Mouse (Mus musculus) bone marrow macrophage, adult 2 months (primary cell): Measurements from ENCODE around the gene Lbh. TPM values are rescaled to one million over a fixed set of nuclear protein-coding genes. Genes with fewer than 3 reads are reported as not detected.
A peak's percentile ranks its signal among the peaks of the same experiment; 100 is the strongest.

Source experiments
- H3K27ac ChIP-seq: 2 replicates; pipeline ENCODE4 v1.5.1; 2012; ENCODE audit warnings: low read depth, low read length; ENCODE audit not compliant: insufficient read depth
- H3K4me1 ChIP-seq: 2 replicates; pipeline ENCODE4 v1.6.1; 2012; ENCODE audit warnings: low read length; ENCODE audit not compliant: control insufficient read depth, insufficient read depth
- H3K4me3 ChIP-seq: 2 replicates; pipeline ENCODE4 v1.5.1; 2012; ENCODE audit warnings: mild to moderate bottlenecking, low read length, moderate library complexity; ENCODE audit not compliant: insufficient read depth
- CTCF ChIP-seq: IDR thresholded peaks from 2 replicates; pipeline ENCODE4 v1.5.1; 2012; ENCODE audit warnings: low read depth, mild to moderate bottlenecking, low read length, moderate library complexity
- POLR2A ChIP-seq: IDR thresholded peaks from 2 replicates; pipeline ENCODE4 v1.6.1; 2012; ENCODE audit warnings: mild to moderate bottlenecking, low read depth, low read length, borderline replicate concordance
- polyA plus RNA-seq: library from polyadenylated mRNA; stranded (reverse); fragments of >200 nt; gene quantifications from 2 replicates; pipeline ENCODE4 v1.2.4, GENCODE M21; 2012; ENCODE audit not compliant: missing spikeins, insufficient read depth, insufficient read length

Lbh gene
- polyA plus RNA-seq, 1 experiment, result 29.7 TPM

DNA sequence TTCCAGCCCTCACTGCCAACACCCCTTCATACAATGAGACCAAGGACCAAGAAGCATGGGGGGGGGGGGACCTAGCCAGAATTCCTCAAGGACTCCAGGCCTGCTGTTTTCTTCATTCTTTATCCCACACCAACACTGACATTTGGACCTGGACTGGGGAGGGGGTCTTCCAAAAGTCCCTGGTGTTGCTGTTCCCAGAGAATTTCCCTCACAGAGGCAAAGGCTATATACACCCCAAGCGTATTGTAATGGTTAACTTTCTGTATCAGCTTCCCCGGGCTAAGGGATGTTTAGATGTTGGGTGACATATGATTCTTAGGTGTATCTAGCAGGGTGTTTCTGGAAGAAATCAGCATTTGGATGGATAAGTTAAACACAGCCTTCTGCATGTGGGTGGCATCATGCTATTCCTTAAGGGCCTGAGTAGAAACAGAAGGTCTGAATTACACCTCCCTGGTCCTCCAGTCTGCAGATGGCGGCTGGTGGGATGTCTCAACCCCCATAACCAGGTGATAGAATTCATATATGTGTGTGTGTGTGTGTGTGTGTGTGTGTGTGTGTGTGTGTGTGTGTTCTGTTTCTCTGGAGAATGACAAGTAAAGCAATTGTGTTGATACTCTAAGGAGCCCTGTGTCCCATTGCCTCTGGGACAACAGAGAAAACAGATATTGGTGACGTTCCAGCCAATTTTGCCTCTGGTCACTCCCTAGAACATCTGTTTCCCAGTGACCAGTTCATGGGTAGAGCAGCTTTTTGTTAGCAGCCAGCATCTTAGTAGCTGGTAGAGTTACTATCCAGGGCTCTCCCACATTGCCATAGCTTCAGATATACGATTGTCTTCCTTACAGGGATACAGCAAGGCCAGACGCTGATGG is 35.9 kb downstream of the Lbh start:
- H3K27ac ChIP-seq, result no peak overlapping the region
- H3K4me1 ChIP-seq, result peaks cover 15% of the 10 kb centered on the region
- H3K4me3 ChIP-seq, result no peak overlapping the region
- TF ChIP-seq CTCF, result no peak

DNA sequence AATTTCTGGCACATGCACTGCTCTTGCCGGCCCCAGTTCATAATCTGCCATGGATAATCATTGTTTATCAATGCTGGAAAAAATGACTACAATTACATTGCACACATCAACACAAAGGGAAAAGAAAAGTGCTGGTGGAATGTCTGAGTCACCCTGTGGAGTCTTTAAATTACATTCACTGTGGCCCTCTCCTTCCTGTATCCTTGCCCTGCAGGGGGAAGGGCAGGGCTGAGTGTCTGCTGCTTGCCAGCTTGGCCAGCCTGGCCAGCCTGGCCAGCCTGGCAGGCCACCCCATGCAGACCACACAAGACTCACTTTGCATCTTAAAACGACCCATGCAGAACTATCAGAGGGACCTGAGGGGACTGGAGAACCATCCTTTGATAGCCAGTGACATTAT is 37.4 kb downstream of the Lbh start:
- TF ChIP-seq POLR2A (no peak), CTCF (no peak)
- Histone ChIP-seq H3K27ac (0 out of 2 replicates have a peak overlapping the region, but pooled peaks have one; percentile 29), H3K4me3 (no peak overlapping the region), H3K4me1 (peaks cover 15% of the 10 kb centered on the region)

DNA sequence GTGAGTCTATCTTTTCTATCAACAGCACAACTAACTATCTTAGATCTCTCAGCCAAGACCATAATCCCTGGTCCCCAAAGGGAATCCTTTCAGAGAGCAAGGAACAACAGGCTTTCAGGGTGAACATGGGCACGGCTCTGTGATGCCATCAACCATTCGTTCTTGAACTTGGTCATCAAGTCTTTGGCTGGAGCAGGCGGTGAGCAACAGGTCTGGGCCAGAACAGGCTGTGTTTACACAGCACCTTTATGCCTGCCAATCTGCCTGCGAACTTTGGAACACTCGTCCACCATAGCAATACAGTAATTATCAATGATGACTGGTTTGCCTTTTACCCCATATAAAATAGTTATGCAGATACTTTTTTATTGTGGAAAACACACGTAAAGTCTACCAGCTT is 38.9 kb downstream of the Lbh start:
- Histone ChIP-seq H3K4me3 (no peak overlapping the region), H3K27ac (no peak overlapping the region), H3K4me1 (peaks cover 29% of the 10 kb centered on the region)
- TF ChIP-seq POLR2A (no peak), CTCF (no peak)

DNA sequence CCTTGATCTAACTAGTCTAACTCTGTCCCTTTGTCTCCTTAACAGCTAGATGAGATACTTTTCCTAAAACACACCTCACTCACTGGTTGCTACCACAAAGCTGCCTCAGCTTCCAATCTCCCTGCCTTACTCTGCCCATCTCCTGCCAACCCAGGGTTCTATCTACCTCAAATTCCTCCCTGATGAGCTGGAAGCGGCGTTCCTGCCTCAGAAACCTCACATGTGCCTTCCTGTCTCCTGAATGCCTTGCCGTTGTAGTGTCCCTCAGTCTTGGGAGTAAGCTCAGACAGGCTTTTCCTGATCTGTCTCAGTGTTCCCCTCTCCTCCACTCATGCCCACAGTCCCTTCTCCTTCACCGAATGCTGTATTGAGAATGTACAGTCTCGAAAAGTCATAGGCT is 40.8 kb downstream of the Lbh start:
- no peak overlapping the region for H3K4me3 ChIP-seq
- H3K27ac ChIP-seq, result no peak overlapping the region
- peaks cover 33% of the 10 kb centered on the region for H3K4me1 ChIP-seq
- no peak for TF ChIP-seq POLR2A
- TF ChIP-seq CTCF, result no peak

DNA sequence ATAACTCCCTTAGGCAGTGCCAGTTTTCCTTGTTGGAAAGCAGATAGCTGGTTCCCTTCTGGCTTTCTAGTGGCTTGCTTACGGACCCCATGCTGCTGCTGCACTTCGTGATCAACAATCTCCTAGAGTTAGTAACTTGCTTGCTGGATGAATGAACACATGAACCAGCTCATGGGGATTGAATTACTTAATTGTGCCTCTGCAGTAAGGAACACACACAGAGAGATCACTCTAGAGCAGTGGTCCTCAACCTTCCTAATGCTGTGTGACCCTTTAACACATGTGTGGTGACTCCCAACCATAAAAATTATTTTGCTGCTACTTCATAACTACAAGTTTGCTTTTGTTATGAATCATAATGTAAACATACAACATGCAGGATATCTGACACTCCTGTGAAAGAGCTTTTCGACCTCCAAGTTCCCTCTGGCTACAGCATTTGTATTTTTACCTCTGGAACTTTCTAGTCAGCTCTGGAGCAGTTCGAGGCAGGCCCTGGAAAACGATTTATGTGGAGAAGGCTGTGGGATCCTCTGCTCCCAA is 41.5 kb downstream of the Lbh start:
- peaks cover 36% of the 10 kb centered on the region for H3K4me1 ChIP-seq
- no peak overlapping the region for H3K4me3 ChIP-seq
- no peak for TF ChIP-seq CTCF
- TF ChIP-seq POLR2A, result no peak
- no peak overlapping the region for H3K27ac ChIP-seq

DNA sequence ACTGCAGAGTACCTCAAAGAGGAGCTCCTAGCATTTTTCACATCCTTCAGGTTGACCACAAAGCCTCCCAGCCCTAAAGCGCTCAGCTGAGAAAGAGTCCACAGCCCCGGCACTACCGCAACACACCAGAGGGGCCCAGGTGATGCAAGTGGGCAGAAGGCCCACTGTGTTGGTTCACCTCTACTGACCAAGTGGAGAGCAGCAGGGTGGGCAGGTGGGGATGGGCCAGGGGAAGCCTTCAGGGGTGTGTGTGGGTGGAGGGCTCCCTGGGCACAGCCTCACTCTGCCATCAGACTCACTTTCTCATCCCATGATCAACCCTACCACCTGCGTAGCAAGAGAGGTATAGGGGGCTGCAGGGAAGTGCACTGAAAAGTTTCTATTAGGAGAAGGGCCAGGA is 42.1 kb downstream of the Lbh start:
- Histone ChIP-seq H3K4me1 (peaks cover 32% of the 10 kb centered on the region), H3K4me3 (no peak overlapping the region), H3K27ac (no peak overlapping the region)
- TF ChIP-seq CTCF, result no peak
- no peak for TF ChIP-seq POLR2A

DNA sequence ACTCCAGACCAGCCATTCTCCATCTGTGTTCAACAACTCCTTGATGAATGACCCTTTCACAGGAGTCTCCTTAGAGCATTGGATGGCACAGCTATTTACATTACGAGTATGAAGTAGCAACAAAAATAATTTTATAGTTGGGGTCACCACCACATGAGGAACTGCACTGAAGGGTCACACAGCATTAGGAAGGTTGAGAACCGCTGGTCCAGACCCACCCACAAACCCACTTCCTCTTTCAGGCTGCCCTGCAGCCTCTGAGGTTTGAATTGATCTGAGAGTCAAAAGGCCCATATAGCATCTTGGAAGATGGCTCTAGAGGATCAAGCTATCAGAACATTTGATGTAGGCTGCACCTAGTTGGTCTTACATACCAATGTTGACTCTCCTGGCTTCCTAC is 42.8 kb downstream of the Lbh start:
- Histone ChIP-seq H3K4me1 (peaks cover 28% of the 10 kb centered on the region), H3K27ac (no peak overlapping the region), H3K4me3 (no peak overlapping the region)
- TF ChIP-seq POLR2A (no peak), CTCF (no peak)

DNA sequence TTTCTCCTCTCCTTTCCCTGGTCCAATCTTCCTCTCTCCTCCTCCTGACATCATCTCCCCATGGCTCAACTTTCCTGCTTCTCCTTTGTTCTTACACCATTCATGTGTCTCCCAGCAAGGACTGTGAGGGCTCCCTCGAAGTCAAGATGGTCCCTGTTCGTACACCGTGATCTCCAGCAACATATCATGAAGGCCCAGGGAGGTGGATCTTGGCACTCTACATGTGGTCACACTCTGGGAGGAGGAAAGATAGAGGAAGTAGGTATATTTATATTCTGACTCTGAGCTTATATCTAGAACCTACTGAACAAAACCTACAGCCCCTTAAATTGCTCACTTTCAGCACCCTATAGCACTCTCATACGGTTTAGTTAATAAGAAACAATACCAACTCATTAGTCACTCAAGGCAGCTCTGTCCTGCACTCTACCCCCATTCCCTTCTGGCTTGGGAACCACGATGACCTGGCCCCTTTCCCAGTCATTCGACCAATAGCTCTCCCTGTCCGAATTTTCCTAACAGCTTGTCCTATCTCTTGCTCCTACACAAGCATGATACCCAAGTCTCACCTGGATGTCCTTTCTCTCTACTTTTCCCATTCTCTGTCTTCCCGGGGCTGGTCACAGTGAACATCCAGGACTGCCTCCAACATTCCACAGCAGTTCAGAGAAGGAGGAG is 44.0 kb downstream of the Lbh start:
- TF ChIP-seq POLR2A (no peak), CTCF (no peak)
- H3K4me3 ChIP-seq, result no peak overlapping the region
- H3K27ac ChIP-seq, result no peak overlapping the region
- peaks cover 36% of the 10 kb centered on the region for H3K4me1 ChIP-seq

DNA sequence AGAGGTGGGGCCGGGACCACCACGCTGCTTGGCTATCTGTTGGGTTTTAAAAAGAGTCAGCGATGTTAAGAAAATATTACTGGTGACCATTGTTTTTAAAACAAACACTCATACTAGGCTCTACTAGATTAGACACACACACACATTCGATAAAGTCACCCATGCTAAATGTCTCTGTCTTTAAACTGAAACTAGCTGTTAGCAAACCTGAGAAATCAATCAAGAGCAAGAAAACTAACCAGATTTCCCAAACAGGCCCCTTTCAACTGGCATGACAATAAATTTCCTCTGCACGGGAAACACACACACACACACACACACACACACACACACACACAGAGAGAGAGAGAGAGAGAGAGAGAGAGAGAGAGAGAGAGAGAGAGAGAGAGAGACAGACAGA is 47.6 kb downstream of the Lbh start:
- TF ChIP-seq POLR2A (no peak), CTCF (no peak)
- Histone ChIP-seq H3K4me3 (no peak overlapping the region), H3K27ac (no peak overlapping the region), H3K4me1 (peaks cover 41% of the 10 kb centered on the region)

DNA sequence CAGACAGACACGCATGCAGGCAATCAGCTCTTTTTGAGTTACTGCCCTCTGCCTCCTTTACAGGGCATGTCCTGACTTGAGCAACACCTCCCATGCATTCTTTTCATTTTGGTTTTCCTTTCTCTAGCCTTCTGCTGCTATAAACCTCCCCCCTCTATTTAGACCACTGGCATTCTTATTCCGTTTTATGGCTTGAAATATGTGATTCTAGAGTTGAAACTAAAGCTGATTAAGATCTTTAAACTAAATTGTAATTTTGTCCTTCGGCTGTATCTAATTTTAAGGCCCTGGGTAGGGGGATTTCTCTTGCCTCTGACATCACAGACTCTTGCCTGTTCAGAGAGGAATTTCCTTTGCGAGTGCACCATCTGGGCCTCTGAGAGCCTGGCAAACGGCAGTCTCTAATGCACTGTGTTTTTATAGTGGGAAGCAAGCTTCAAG is 48.0 kb downstream of the Lbh start:
- peak overlapping the region; percentile 8; the same call in 1 of the 2 replicates for H3K27ac ChIP-seq
- H3K4me3 ChIP-seq, result no peak overlapping the region
- H3K4me1 ChIP-seq, result peaks cover 38% of the 10 kb centered on the region
- no peak for TF ChIP-seq POLR2A
- no peak for TF ChIP-seq CTCF
